Mouse (Mus musculus): ENCODE data around the gene Ttf2. TPM values are rescaled to one million over a fixed set of nuclear protein-coding genes. Genes with fewer than 3 reads are reported as not detected.

Ttf2 gene
- polyA plus RNA-seq, 1 experiment = 1.1 TPM

DNA sequence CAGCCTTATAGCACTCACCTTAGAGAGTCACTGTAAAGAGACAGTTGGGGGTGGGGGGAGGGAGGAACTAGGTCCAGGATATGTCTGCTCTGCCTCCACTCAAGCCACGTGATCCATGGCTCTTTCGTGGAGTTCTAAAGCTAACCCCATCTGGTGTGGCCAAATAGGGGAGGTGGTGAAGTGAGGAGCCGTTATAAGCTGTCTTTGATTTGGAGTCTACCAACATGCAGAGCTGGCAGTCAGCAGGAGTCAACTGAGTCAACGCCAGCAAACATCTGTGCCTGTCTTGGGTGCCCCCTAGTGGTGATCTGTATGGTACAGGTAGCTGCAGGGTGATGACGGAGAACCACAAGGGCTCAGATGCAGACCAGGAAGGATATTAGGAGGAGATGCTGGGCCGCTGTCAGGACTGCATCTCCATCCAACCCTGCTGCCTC, 29.5 kb upstream of the Ttf2 start:
- 23% methylated on average over 6 of the region's 6 CpGs for WGBS
- Histone ChIP-seq H3K4me3 (ENCODE audit: low read depth, low read length) (no peak overlapping the region), H3K4me1 (ENCODE audit: control insufficient read depth, insufficient read depth, insufficient read length, low read length) (peaks cover 2% of the 10 kb centered on the region), H3K27me3 (ENCODE audit: control insufficient read depth, insufficient read depth, low read length) (no peaks in the 10 kb centered on the region), H3K27ac (ENCODE audit: insufficient read depth, low read depth, low read length) (no peak overlapping the region), H3K36me3 (ENCODE audit: control insufficient read depth, insufficient read depth, low read length) (no peaks in the 10 kb centered on the region)
- TF ChIP-seq CTCF (IDR thresholded peaks at IDR 0.05; ENCODE audit: extremely low read depth, insufficient read length, insufficient replicate concordance, low read depth, low read length) (peak; percentile 92; the same call in 1 of the 2 replicates), POLR2A (IDR thresholded peaks at IDR 0.05; ENCODE audit: low read depth, low read length) (no peak)

DNA sequence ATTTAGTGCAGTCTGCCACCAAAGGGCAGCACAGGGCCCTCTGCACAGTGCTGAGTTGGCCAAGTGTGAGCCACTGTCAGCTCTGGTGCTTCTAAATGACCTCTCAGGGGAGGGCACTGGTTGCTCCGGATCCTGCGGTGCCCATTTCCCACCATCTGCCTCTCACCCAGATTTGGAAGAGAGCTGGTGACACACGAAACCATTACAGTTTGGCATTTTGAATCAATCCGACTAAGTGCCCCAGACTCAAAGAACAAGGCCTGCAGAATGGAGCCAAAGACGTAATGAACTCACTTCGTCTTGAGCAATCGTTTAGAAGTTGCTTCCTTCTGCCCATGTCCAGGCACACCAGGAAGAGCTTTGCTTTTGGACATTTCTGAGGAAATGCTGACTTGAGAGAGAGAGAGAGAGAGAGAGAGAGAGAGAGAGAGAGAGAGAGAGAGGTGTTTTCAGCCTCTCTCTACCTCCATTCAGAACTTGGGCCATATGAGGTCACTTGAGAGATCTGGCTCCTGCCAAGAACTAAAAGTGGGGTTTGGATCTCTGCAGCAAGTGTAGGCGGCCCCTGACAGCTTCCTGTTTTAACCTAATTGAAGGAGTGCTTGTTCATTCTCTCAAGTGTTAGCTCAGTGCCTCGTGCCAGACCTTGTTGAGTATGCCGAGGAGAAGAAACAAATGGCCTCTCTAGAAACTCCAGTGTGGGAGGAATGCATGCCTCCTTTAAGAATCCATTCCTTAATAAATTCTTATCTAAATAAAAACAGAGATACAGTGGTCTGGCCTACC, 28.5 kb upstream of the Ttf2 start:
- H3K27me3 ChIP-seq (ENCODE audit: control insufficient read depth, insufficient read depth, low read length) = no peaks in the 10 kb centered on the region
- no peak overlapping the region for H3K27ac ChIP-seq (ENCODE audit: insufficient read depth, low read depth, low read length)
- 75% methylated on average over 10 of the region's 10 CpGs for WGBS
- no peak for TF ChIP-seq POLR2A (IDR thresholded peaks at IDR 0.05; ENCODE audit: low read depth, low read length)
- TF ChIP-seq CTCF (IDR thresholded peaks at IDR 0.05; ENCODE audit: extremely low read depth, insufficient read length, insufficient replicate concordance, low read depth, low read length) = no peak
- peaks cover 2% of the 10 kb centered on the region for H3K4me1 ChIP-seq (ENCODE audit: control insufficient read depth, insufficient read depth, insufficient read length, low read length)
- H3K36me3 ChIP-seq (ENCODE audit: control insufficient read depth, insufficient read depth, low read length) = no peaks in the 10 kb centered on the region
- H3K4me3 ChIP-seq (ENCODE audit: low read depth, low read length) = no peak overlapping the region

DNA sequence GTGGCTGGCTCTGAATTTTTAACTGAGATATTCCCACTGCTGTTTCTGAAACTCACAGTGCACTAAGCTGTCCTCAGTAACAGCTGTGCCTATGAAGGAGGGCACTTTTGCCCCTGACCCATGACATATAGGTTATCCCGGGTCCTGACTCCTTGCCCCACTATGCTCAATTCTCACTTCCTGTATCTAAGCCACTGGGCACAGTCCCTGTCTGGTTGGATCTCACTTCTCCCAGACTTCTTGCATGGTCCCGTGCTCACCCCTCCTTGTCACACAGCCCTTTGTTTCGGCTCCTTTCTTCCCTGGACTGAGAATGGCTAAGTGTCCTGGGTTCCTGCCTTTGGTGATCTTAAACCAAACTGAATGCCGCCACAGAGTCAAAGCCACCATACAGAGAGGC, 24.8 kb upstream of the Ttf2 start:
- Histone ChIP-seq H3K36me3 (ENCODE audit: control insufficient read depth, insufficient read depth, low read length) (no peaks in the 10 kb centered on the region), H3K4me1 (ENCODE audit: control insufficient read depth, insufficient read depth, insufficient read length, low read length) (peaks cover 2% of the 10 kb centered on the region), H3K4me3 (ENCODE audit: low read depth, low read length) (no peak overlapping the region), H3K27ac (ENCODE audit: insufficient read depth, low read depth, low read length) (no peak overlapping the region), H3K27me3 (ENCODE audit: control insufficient read depth, insufficient read depth, low read length) (no peaks in the 10 kb centered on the region)
- WGBS = 85% methylated on average over 4 of the region's 4 CpGs
- TF ChIP-seq CTCF (IDR thresholded peaks at IDR 0.05; ENCODE audit: extremely low read depth, insufficient read length, insufficient replicate concordance, low read depth, low read length) = no peak
- no peak for TF ChIP-seq POLR2A (IDR thresholded peaks at IDR 0.05; ENCODE audit: low read depth, low read length)

DNA sequence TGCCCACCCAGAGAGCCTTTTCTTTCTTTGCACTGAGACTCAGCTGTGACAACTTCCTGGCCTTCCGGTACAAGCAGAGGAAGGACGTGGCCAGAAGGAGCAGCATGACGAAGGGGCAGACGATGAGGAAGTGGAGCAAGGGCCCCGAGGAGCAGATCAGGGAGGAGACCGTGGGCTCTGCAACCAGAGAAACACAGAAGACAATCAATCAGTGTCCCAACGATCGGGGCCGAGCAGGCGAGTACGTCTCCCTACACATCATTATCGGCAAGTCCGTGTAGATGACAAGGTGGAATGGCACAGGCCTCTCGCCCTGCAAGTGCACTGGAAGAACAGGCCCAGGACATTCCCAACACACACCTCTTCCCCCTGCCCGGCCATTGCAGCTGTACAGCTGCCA, 24.3 kb upstream of the Ttf2 start:
- H3K27ac ChIP-seq (ENCODE audit: insufficient read depth, low read depth, low read length) = no peak overlapping the region
- H3K4me3 ChIP-seq (ENCODE audit: low read depth, low read length) = no peak overlapping the region
- peaks cover under 1% of the 10 kb centered on the region for H3K4me1 ChIP-seq (ENCODE audit: control insufficient read depth, insufficient read depth, insufficient read length, low read length)
- TF ChIP-seq POLR2A (IDR thresholded peaks at IDR 0.05; ENCODE audit: low read depth, low read length) (no peak), CTCF (IDR thresholded peaks at IDR 0.05; ENCODE audit: extremely low read depth, insufficient read length, insufficient replicate concordance, low read depth, low read length) (no peak)
- WGBS = 54% methylated on average over 15 of the region's 15 CpGs
- no peaks in the 10 kb centered on the region for H3K36me3 ChIP-seq (ENCODE audit: control insufficient read depth, insufficient read depth, low read length)
- no peaks in the 10 kb centered on the region for H3K27me3 ChIP-seq (ENCODE audit: control insufficient read depth, insufficient read depth, low read length)

DNA sequence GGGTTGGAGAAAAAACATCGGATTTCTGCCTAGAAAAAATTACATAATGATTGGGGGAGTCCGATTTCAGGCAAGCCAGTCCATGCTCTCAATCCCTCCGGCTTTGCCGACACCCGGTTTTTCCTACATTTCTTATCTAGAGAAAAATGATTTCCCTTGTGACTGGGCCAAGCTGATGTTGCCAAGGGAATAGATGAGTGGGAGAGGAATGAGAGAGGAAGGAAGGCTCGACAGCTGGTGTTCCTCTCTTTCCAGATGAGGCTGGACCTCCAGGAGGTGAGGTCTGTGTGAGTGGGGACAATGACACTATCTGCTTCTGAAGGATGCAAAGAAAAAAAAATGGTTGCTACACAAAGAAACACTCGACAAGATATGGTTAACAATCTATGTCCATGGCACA, 23.7 kb upstream of the Ttf2 start:
- no peak overlapping the region for H3K4me3 ChIP-seq (ENCODE audit: low read depth, low read length)
- H3K36me3 ChIP-seq (ENCODE audit: control insufficient read depth, insufficient read depth, low read length) = no peaks in the 10 kb centered on the region
- no peak overlapping the region for H3K27ac ChIP-seq (ENCODE audit: insufficient read depth, low read depth, low read length)
- H3K4me1 ChIP-seq (ENCODE audit: control insufficient read depth, insufficient read depth, insufficient read length, low read length) = no peaks in the 10 kb centered on the region; the same call in 1 of the 2 replicates
- no peaks in the 10 kb centered on the region for H3K27me3 ChIP-seq (ENCODE audit: control insufficient read depth, insufficient read depth, low read length)
- WGBS = 46% methylated on average over 7 of the region's 7 CpGs
- TF ChIP-seq POLR2A (IDR thresholded peaks at IDR 0.05; ENCODE audit: low read depth, low read length) (no peak), CTCF (IDR thresholded peaks at IDR 0.05; ENCODE audit: extremely low read depth, insufficient read length, insufficient replicate concordance, low read depth, low read length) (no peak)

DNA sequence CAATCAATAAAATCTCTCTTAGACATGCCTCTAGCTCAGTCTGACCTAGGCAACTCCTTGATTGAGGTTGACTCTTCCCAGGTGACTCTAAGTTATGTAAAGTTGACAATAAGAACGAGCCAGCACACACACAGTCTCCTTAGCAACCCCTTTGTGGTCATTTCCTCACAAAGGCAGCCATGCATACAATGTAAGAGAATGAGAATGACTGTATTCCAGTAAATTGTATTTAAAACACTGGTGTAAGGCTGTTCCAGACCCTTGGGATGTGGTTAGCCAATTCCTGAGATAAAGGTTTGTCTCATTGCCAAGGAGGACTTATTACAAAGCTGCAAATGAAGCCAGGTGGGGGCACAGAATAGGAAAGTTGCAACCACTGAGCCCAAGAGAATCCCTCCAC, 20.8 kb upstream of the Ttf2 start:
- Histone ChIP-seq H3K36me3 (ENCODE audit: control insufficient read depth, insufficient read depth, low read length) (no peaks in the 10 kb centered on the region), H3K27me3 (ENCODE audit: control insufficient read depth, insufficient read depth, low read length) (no peaks in the 10 kb centered on the region), H3K4me1 (ENCODE audit: control insufficient read depth, insufficient read depth, insufficient read length, low read length) (no peaks in the 10 kb centered on the region; the same call in 1 of the 2 replicates), H3K4me3 (ENCODE audit: low read depth, low read length) (no peak overlapping the region), H3K27ac (ENCODE audit: insufficient read depth, low read depth, low read length) (no peak overlapping the region)
- no peak for TF ChIP-seq CTCF (IDR thresholded peaks at IDR 0.05; ENCODE audit: extremely low read depth, insufficient read length, insufficient replicate concordance, low read depth, low read length)
- no peak for TF ChIP-seq POLR2A (IDR thresholded peaks at IDR 0.05; ENCODE audit: low read depth, low read length)
- 44% methylated on average over 1 of the region's 1 CpGs for WGBS

DNA sequence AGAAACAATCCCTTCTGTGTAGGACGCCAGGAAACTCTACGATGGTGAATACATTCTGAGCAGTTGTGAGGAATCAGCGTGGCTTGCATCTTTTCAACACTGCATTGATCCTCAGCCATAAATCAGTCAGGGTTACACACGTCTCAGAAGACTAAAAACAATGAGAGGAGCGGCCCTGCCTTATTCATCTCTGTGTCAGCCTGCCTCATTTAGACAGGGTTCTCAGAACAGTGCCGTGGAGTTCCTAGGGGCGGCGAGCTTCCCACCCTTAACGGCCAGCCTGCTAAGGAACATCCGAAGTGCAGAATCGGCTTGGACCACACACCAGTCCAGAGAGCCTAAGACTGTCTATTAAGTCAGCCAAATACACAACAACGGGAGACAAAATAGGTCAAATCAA, 20.0 kb upstream of the Ttf2 start:
- Histone ChIP-seq H3K4me1 (ENCODE audit: control insufficient read depth, insufficient read depth, insufficient read length, low read length) (no peaks in the 10 kb centered on the region), H3K27ac (ENCODE audit: insufficient read depth, low read depth, low read length) (no peak overlapping the region), H3K4me3 (ENCODE audit: low read depth, low read length) (no peak overlapping the region), H3K36me3 (ENCODE audit: control insufficient read depth, insufficient read depth, low read length) (no peaks in the 10 kb centered on the region), H3K27me3 (ENCODE audit: control insufficient read depth, insufficient read depth, low read length) (no peaks in the 10 kb centered on the region)
- 50% methylated on average over 12 of the region's 12 CpGs for WGBS
- no peak for TF ChIP-seq POLR2A (IDR thresholded peaks at IDR 0.05; ENCODE audit: low read depth, low read length)
- TF ChIP-seq CTCF (IDR thresholded peaks at IDR 0.05; ENCODE audit: extremely low read depth, insufficient read length, insufficient replicate concordance, low read depth, low read length) = no peak

Data from small intestine, adult 2 months (tissue).